Mouse (Mus musculus) lung, embryonic 15.5 days (tissue): ENCODE measurements around the gene Naa35. TPM values are rescaled to one million over a fixed set of nuclear protein-coding genes. Genes with fewer than 3 reads are reported as not detected.

Source experiments
- ATAC-seq: fragments of 200-750 bp; cut with Nextera tagmentation; 2 replicates; pipeline ENCODE4 v1.8.0; 2017; ENCODE audit warnings: moderate number of reproducible peaks, borderline replicate concordance; ENCODE audit not compliant: low FRiP score, low TSS enrichment; ENCODE audit errors: extremely low read depth
- H3K27ac ChIP-seq: fragments of 300-500 bp; sonication (generic); 2 replicates; pipeline ENCODE4 v1.5.1; 2015; ENCODE audit warnings: moderate library complexity, mild to moderate bottlenecking, inconsistent platforms
- H3K27me3 ChIP-seq: fragments of 300-500 bp; sonication (generic); 2 replicates; pipeline ENCODE4 v1.6.1; 2015; ENCODE audit warnings: inconsistent platforms
- H3K36me3 ChIP-seq: fragments of 300-500 bp; sonication (generic); 2 replicates; pipeline ENCODE4 v1.6.1; 2015; ENCODE audit warnings: inconsistent platforms
- H3K4me1 ChIP-seq: fragments of 300-500 bp; sonication (generic); 2 replicates; pipeline ENCODE4 v1.6.1; 2015; ENCODE audit warnings: inconsistent platforms
- H3K4me2 ChIP-seq: fragments of 300-500 bp; sonication (generic); 2 replicates; pipeline ENCODE4 v1.6.1; 2015; ENCODE audit warnings: inconsistent platforms, mild to moderate bottlenecking, moderate library complexity
- H3K4me3 ChIP-seq: fragments of 300-500 bp; sonication (generic); 2 replicates; pipeline ENCODE4 v1.5.1; 2015; ENCODE audit warnings: mild to moderate bottlenecking, inconsistent platforms
- H3K9ac ChIP-seq: fragments of 300-500 bp; sonication (generic); 2 replicates; pipeline ENCODE4 v1.6.1; 2015; ENCODE audit warnings: inconsistent platforms
- H3K9me3 ChIP-seq: fragments of 300-500 bp; sonication (generic); 2 replicates; pipeline ENCODE4 v1.6.1; 2016; ENCODE audit warnings: inconsistent platforms
- WGBS: fragments of 180-500 bp; shearing (Covaris S2); methylation state at CpG from one replicate; pipeline ENCODE4 v1.1.7; 2015; 5-methylcytosine and 5-hydroxymethylcytosine counted together
- polyA plus RNA-seq: library from polyadenylated mRNA; unstranded; fragments of >200 nt; fragmentation: Nextera tagmentation; extraction: Ambion mirVana; gene quantifications from 2 replicates; pipeline ENCODE4 v1.2.1, GENCODE M21; 2015

Gene Naa35
- polyA plus RNA-seq, 1 experiment from 2014 or later = 84.1 TPM

GRCm38 (mm10) chr13:59615554-59615953 is 30.5 kb downstream of the Naa35 start:
- no peak overlapping the region for H3K4me2 ChIP-seq
- no peak overlapping the region for H3K4me3 ChIP-seq
- no peaks in the 10 kb centered on the region for H3K4me1 ChIP-seq
- no peak for ATAC-seq
- H3K27me3 ChIP-seq = no peaks in the 10 kb centered on the region
- no peak overlapping the region for H3K27ac ChIP-seq
- no peak overlapping the region for H3K9ac ChIP-seq
- WGBS = 63% methylated on average over 4 of the region's 4 CpGs
- H3K36me3 ChIP-seq = peaks cover 52% of the 10 kb centered on the region
- no peaks in the 10 kb centered on the region for H3K9me3 ChIP-seq

DNA sequence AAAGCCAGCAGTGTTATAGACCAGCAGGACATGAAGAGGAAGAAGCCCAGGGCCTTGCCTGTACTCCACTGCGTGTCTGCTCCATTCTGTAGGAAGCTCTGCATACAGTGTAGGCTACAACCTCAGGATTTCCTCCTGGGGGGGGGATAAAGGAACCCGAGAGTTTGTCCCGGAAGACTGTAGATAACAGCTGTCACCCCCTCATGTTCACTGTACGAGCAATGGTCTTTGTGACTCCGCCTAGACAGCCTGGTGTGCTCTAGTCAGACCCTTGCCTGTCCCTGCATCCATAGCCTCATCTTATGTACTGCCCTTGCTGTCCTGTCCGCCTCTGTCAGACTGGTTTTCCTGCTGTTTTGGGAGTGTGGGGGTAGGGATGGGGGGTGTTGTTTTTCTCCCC is 33.4 kb downstream of the Naa35 start:
- Histone ChIP-seq H3K4me1 (no peaks in the 10 kb centered on the region), H3K4me2 (no peak overlapping the region), H3K36me3 (peaks cover 60% of the 10 kb centered on the region), H3K27me3 (no peaks in the 10 kb centered on the region), H3K27ac (no peak overlapping the region), H3K4me3 (no peak overlapping the region), H3K9ac (no peak overlapping the region), H3K9me3 (no peaks in the 10 kb centered on the region)
- WGBS = 74% methylated on average over 6 of the region's 6 CpGs
- no peak for ATAC-seq

DNA sequence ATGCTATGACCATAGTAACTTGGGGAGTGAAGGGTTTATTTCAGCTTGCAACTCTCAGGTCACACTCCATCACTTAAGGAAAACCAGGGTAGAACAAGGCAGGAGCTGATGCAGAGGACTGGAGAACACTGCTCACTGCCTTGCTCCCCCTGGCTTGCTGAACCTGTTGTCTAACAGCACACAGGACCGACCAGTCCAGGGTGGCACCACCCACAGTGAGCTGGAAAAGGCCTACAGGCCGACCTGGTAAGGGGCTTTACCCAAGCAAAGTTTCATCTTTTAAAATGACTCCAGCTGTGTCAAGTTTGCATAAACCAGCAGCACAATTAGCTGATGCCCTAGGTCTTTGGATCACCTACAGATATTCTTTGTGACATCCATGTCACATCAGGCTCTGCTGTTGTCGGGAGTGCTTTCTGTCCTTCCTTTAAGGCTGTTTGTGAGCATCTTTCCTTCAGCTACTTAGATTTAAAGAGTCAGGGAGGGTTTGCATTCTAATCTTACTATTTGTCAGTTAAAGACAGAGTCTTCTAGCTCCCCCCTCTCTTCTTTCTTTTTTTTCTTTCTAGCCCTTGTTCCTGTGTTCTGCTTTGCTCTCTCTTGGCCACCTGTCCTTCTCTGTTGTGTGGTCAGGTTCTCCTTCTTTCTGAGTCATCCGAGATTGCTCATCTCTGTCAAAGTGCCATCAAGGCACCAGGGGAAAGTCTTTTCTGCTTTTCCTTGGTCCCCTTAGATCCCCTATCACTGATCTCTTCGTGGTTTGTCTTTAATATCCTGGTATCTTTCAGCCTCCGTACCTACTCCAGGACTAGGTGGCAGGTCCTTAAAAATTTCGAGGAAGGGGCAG is 36.8 kb downstream of the Naa35 start:
- Histone ChIP-seq H3K4me1 (no peaks in the 10 kb centered on the region), H3K4me3 (no peak overlapping the region), H3K27ac (no peak overlapping the region), H3K9ac (no peak overlapping the region), H3K9me3 (no peaks in the 10 kb centered on the region), H3K4me2 (no peak overlapping the region), H3K36me3 (peaks cover 72% of the 10 kb centered on the region), H3K27me3 (no peaks in the 10 kb centered on the region)
- 84% methylated on average over 7 of the region's 7 CpGs for WGBS
- no peak for ATAC-seq

DNA sequence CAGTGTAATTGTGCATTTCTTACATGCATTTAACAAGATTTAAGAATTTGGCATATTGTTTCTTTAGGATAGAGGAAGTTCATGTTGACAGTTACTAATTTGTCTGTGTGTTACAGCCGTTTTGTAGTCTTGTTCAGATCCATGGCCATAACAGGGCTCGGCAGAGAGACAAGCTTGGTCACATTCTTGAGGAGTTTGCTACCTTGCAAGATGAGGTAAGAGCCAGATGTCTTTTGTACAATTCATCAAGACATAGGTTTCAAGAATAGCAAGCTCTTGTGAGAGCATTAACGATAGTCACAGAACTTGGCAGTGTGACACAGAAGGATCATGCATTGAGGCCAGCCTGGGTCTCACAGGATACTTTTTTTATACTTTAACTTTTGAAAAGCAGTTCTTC is 39.3 kb downstream of the Naa35 start:
- no peaks in the 10 kb centered on the region for H3K27me3 ChIP-seq
- no peak overlapping the region for H3K27ac ChIP-seq
- no peak overlapping the region for H3K4me3 ChIP-seq
- no peaks in the 10 kb centered on the region for H3K9me3 ChIP-seq
- H3K4me2 ChIP-seq = no peak overlapping the region
- WGBS = 62% methylated on average over 3 of the region's 3 CpGs
- H3K9ac ChIP-seq = no peak overlapping the region
- no peak for ATAC-seq
- no peaks in the 10 kb centered on the region for H3K4me1 ChIP-seq
- H3K36me3 ChIP-seq = peaks cover 69% of the 10 kb centered on the region

GRCm38 (mm10) chr13:59624903-59625302 is 39.8 kb downstream of the Naa35 start:
- no peak overlapping the region for H3K27ac ChIP-seq
- no peak for ATAC-seq
- no peak overlapping the region for H3K9ac ChIP-seq
- no peaks in the 10 kb centered on the region for H3K9me3 ChIP-seq
- peaks cover 73% of the 10 kb centered on the region for H3K36me3 ChIP-seq
- H3K27me3 ChIP-seq = no peaks in the 10 kb centered on the region
- no peak overlapping the region for H3K4me2 ChIP-seq
- no peaks in the 10 kb centered on the region for H3K4me1 ChIP-seq
- H3K4me3 ChIP-seq = no peak overlapping the region
- 70% methylated on average over 5 of the region's 5 CpGs for WGBS

DNA sequence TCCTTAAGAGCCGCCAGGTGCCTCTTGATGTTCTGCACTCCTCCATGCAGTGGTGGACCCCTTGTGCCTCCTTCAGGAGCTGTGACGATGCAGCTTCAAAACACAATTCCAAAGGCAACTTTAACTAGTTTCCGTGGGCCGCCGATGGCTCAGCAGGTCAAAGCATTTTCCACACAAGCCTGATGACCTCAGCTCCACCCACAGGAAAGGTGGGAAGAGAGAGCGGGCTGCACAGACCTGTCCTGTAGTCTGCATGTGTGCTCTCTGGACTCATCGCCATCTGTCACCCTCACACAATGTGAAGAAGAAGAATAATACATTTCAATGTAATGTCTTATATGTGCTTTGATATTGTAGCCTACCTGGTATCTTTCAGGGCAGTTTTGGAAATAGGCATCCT is 41.7 kb downstream of the Naa35 start:
- no peaks in the 10 kb centered on the region for H3K9me3 ChIP-seq
- ATAC-seq = no peak
- H3K27ac ChIP-seq = no peak overlapping the region
- peaks cover 74% of the 10 kb centered on the region for H3K36me3 ChIP-seq
- H3K4me3 ChIP-seq = no peak overlapping the region
- H3K9ac ChIP-seq = no peak overlapping the region
- WGBS = 85% methylated on average over 7 of the region's 7 CpGs
- H3K4me1 ChIP-seq = no peaks in the 10 kb centered on the region
- no peaks in the 10 kb centered on the region for H3K27me3 ChIP-seq
- H3K4me2 ChIP-seq = no peak overlapping the region

DNA sequence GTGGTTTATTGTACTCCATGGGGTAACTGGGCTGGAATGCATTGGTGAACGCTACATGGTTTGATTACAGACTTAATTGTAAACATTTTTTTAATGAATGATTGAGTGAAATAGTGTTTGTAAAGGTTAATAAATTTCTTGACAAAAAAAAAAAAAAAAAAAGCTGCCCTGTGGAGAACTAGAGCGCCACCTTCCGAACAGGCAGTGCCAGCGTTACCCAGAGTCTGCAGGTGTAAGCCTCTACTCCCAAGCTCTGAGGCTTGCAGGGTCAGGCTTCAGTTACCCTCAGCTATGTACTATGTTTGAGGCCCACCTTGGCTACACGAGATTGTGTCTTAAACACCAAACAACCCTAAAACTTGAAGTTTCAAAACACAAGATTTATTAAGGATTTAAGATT is 49.6 kb downstream of the Naa35 start:
- ATAC-seq = no peak
- 66% methylated on average over 5 of the region's 5 CpGs for WGBS
- H3K27me3 ChIP-seq = no peaks in the 10 kb centered on the region

DNA sequence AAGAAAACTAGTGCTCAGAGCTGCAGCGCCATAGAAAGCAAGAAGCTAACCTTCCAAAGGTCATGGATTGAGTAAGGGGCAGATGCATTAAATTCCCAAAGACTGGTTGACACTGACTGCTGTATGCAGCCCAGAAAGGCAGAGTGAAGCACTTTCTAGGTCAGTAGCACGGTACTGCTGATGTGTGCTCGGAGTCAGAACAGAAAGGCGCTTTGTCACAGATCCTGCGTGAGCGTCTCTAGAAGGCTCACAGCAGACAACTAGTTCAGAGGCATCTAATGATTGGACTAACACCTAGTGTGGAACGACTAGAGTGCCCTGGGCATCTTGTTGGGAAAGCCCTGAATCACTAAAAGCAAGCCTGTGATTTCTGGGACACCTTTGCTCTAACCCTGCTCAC is 52.7 kb downstream of the Naa35 start:
- peaks cover 42% of the 10 kb centered on the region for H3K36me3 ChIP-seq
- H3K27ac ChIP-seq = no peak overlapping the region
- H3K27me3 ChIP-seq = no peaks in the 10 kb centered on the region
- no peak overlapping the region for H3K9ac ChIP-seq
- H3K4me1 ChIP-seq = no peaks in the 10 kb centered on the region
- 92% methylated on average over 7 of the region's 7 CpGs for WGBS
- H3K9me3 ChIP-seq = no peaks in the 10 kb centered on the region
- no peak overlapping the region for H3K4me2 ChIP-seq
- H3K4me3 ChIP-seq = no peak overlapping the region
- ATAC-seq = no peak

More for the DNA sequence above, 49.6 kb downstream of the Naa35 start:
- peaks cover 74% of the 10 kb centered on the region for H3K36me3 ChIP-seq
- no peaks in the 10 kb centered on the region for H3K4me1 ChIP-seq
- no peak overlapping the region for H3K9ac ChIP-seq
- H3K27ac ChIP-seq = no peak overlapping the region
- H3K9me3 ChIP-seq = no peaks in the 10 kb centered on the region
- no peak overlapping the region for H3K4me2 ChIP-seq
- H3K4me3 ChIP-seq = no peak overlapping the region

- no peak overlapping the region for H3K4me2 ChIP-seq
- no peaks in the 10 kb centered on the region for H3K27me3 ChIP-seq
- no peak for ATAC-seq
- no peak overlapping the region for H3K4me3 ChIP-seq
- H3K9ac ChIP-seq = no peak overlapping the region
- 77% methylated on average over 16 of the region's 16 CpGs for whole genome bisulfite sequencing
- no peaks in the 10 kb centered on the region for H3K4me1 ChIP-seq
- no peak overlapping the region for H3K27ac ChIP-seq
- peaks cover 25% of the 10 kb centered on the region for H3K36me3 ChIP-seq
- no peaks in the 10 kb centered on the region for H3K9me3 ChIP-seq
Measured at GRCm38 (mm10) chr13:59639368-59640177, 54.5 kb downstream of the Naa35 start.

GRCm38 (mm10) chr13:59640178-59640440 is 55.0 kb downstream of the Naa35 start:
- H3K27ac ChIP-seq = no peak overlapping the region
- H3K9ac ChIP-seq = no peak overlapping the region
- no peaks in the 10 kb centered on the region for H3K9me3 ChIP-seq
- H3K4me3 ChIP-seq = no peak overlapping the region
- WGBS = 82% methylated on average over 6 of the region's 6 CpGs
- peaks cover 22% of the 10 kb centered on the region for H3K36me3 ChIP-seq
- H3K4me1 ChIP-seq = no peaks in the 10 kb centered on the region
- no peak for ATAC-seq
- no peak overlapping the region for H3K4me2 ChIP-seq
- no peaks in the 10 kb centered on the region for H3K27me3 ChIP-seq

- H3K4me3 ChIP-seq = no peak overlapping the region
- WGBS = 79% methylated on average over 2 of the region's 2 CpGs
- no peak overlapping the region for H3K4me2 ChIP-seq
- H3K27me3 ChIP-seq = no peaks in the 10 kb centered on the region
- H3K36me3 ChIP-seq = peaks cover 5% of the 10 kb centered on the region; the same call in 1 of the 2 replicates
- no peaks in the 10 kb centered on the region for H3K9me3 ChIP-seq
- 0 out of 2 replicates have a peak, but pooled peaks cover 11% of the 10 kb centered on the region for H3K4me1 ChIP-seq
- ATAC-seq = no peak
- no peak overlapping the region for H3K27ac ChIP-seq
- H3K9ac ChIP-seq = no peak overlapping the region
Measured at GRCm38 (mm10) chr13:59642818-59643217, 57.8 kb downstream of the Naa35 start.

DNA sequence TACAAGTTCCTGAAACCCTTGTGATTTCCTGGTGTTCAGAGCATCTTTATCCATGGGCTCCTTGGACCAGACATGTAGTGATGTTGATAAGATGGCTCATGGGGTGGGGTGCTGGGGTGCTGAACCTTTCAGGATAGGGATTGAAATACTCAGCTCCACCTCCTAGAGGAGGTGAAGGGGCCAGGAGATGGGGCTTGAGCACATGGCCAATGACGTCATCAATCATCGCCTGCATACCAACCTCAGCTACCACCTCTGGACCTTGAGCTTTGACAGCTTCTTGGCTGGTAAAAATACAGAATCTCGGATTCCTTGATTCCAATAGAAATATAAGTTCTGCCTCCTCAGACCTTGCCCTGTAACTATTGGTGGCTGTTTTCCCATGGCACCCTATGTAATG is 60.4 kb downstream of the Naa35 start:
- Histone ChIP-seq H3K36me3 (peaks cover 2% of the 10 kb centered on the region; the same call in 1 of the 2 replicates), H3K9me3 (no peaks in the 10 kb centered on the region), H3K4me1 (0 out of 2 replicates have a peak, but pooled peaks cover 11% of the 10 kb centered on the region), H3K4me2 (no peak overlapping the region), H3K9ac (no peak overlapping the region), H3K27ac (no peak overlapping the region), H3K27me3 (no peaks in the 10 kb centered on the region), H3K4me3 (no peak overlapping the region)
- 71% methylated on average over 3 of the region's 3 CpGs for WGBS
- no peak for ATAC-seq
